ENCODE assay signal across 15 mouse cellular contexts in genomic region chr6:28800976-28801375, GRCm38 (mm10). TPM values are rescaled to one million over a fixed set of nuclear protein-coding genes. Genes with fewer than 3 reads are reported as not detected.
A peak's percentile ranks its signal among the peaks of the same experiment; 100 is the strongest.
DNase-seq lines count a peak whose midpoint lies in the region; ATAC-seq lines count a peak whose summit lies in the region.
"Had no signal": no experiment of that assay in that cellular context is flagged by ENCODE, and none has a peak within 500 bp of the region (broad histone marks: within the 10 kb centered on the region; RNA-seq: fewer than 3 reads in every experiment).

No protein-coding gene starts in this region.

- DNase-seq in frontal cortex, adult 2 months (ENCODE audit: extremely low spot score in 1 of 2, low spot score in 1 of 2) = peak; percentile 65 to 81
- DNase-seq in frontal cortex, postnatal 25 days (ENCODE audit: low spot score in 2 of 2) = no peak
- peak; percentile 97 for DNase-seq in brain, adult 2 months (ENCODE audit: low read depth, low spot score)
- peak; percentile 79 for DNase-seq in cerebellum, adult 8-10 months
- peak; percentile 44 to 64 for DNase-seq in layer of hippocampus, postnatal 36 days
- DNase-seq in adrenal gland, adult 2 months = no peak
- DNase-seq: embryo, embryonic 11 days; gastrocnemius, postnatal 25 days; kidney, adult 8-10 months; liver, embryonic 13.5 days; lung, postnatal 10 days; thymus, postnatal 14 days had no signal

- ATAC-seq in megakaryocyte progenitor cell, adult 5-6 weeks (replicated peaks; ENCODE audit: poor library complexity) = no peak

RNA-seq across cellular contexts. Expression of gene Lrrc4, which starts 30.6 kb away (rescaled TPM):
- polyA plus RNA-seq in frontal cortex, adult 2 months (2012; rRNA removed) = 46.0 and 49.3 TPM in 2 replicates
- 10 to 100 TPM; 88.9 to 90.2 TPM for total RNA-seq in layer of hippocampus, postnatal 36 days (2021)
- total RNA-seq in megakaryocyte progenitor cell, adult 5-6 weeks (2015) = not detected in 2 replicates
- total RNA-seq in megakaryocyte progenitor cell, adult 5-6 weeks (2017) = 0.61 TPM in 1 of 2 replicates, not detected in the other
- 1 to 10 TPM; 5.6 to 8.1 TPM for total RNA-seq in adrenal gland, adult 2 months (2021)
- polyA plus RNA-seq in adrenal gland, adult 2 months (2012; rRNA removed) = 3.6 and 6.1 TPM in 2 replicates
- polyA plus RNA-seq: erythroblast, embryonic 14.5 days; G1E had no signal

Comparison
In these comparisons a context has a peak if more than half of its experiments do, and no peak if none do; other contexts are left out.
1. DNase-seq: peak in frontal cortex, adult 2 months (2 of 2), brain, adult 2 months (single experiment), cerebellum, adult 8-10 months (single experiment) and layer of hippocampus, postnatal 36 days (2 of 2); none in frontal cortex, postnatal 25 days (0 of 2) and adrenal gland, adult 2 months (single experiment).
2. RNA of gene Lrrc4, which starts 30.6 kb away (total RNA-seq): 88.9 to 90.2 TPM in layer of hippocampus, postnatal 36 days; 5.6 to 8.1 TPM in adrenal gland, adult 2 months and 0.61 TPM in megakaryocyte progenitor cell, adult 5-6 weeks; every median in the first group is over 4 times any median in the second.